16 mouse cellular contexts compared by ENCODE assay signal in the genomic region with DNA sequence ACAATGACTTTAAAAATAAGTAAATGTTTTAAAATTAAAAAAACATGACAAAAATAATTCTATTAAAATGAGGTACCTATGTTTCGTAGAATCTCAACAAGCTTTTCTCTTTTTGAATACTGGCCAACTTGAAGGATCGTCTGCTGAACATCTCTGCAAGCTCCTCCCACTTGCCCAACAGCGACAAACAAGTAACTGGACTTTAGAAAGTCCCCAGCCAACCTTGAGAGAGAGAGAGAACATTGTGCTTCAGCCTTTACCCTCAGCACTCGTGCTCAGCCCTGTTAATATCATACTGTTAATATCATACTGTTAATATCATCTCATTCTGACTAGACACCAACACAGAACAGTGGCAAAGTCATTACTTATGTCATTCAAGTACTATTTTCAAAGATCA. TPM values are rescaled to one million over a fixed set of nuclear protein-coding genes. Genes with fewer than 3 reads are reported as not detected.
"Had no signal": no experiment of that assay in that cellular context is flagged by ENCODE, and none has a peak within 500 bp of the region (broad histone marks: within the 10 kb centered on the region; RNA-seq: fewer than 3 reads in every experiment).

No protein-coding gene starts in this region.

- DNase-seq: retina, postnatal 1 day; right cerebral cortex, adult 18-20 months; right cerebral cortex, postnatal 14 days; right cerebral cortex, postnatal 25 days; right cerebral cortex, postnatal 4 days; spleen, adult 18-20 months; thymus, adult 18-20 months; thymus, adult 2 months; thymus, postnatal 14 days; thymus, postnatal 25 days; thymus, postnatal 36 days; thymus, postnatal 4 days had no signal

- H3K9me3 ChIP-seq: neural tube, embryonic 15.5 days; stomach, embryonic 15.5 days had no signal

- H3K4me2 ChIP-seq: neural tube, embryonic 15.5 days; stomach, embryonic 15.5 days had no signal

- H3K36me3 ChIP-seq: neural tube, embryonic 15.5 days; stomach, embryonic 15.5 days had no signal

- H3K27me3 ChIP-seq: neural tube, embryonic 15.5 days; stomach, embryonic 15.5 days had no signal

- H3K9ac ChIP-seq: neural tube, embryonic 15.5 days; stomach, embryonic 15.5 days had no signal

- H3K4me1 ChIP-seq: neural tube, embryonic 15.5 days; stomach, embryonic 15.5 days had no signal

- H3K27ac ChIP-seq: neural tube, embryonic 15.5 days; stomach, embryonic 15.5 days; stomach, postnatal 0 days had no signal

- H3K4me3 ChIP-seq: neural tube, embryonic 15.5 days; stomach, embryonic 15.5 days had no signal

RNA-seq across cellular contexts. Expression of a gene that starts 10.3 kb away (rescaled TPM):
- polyA plus RNA-seq: small intestine, adult 2 months had no signal

RNA-seq across cellular contexts. Expression of a gene that starts 47.9 kb away (rescaled TPM):
- polyA plus RNA-seq: small intestine, adult 2 months had no signal
